Mouse (Mus musculus) neural tube, embryonic 15.5 days (tissue): ENCODE results near the gene Zfx. TPM values are rescaled to one million over a fixed set of nuclear protein-coding genes. Genes with fewer than 3 reads are reported as not detected.

Source experiments
- ATAC-seq: fragments of 200-750 bp; cut with Nextera tagmentation; 2 replicates; pipeline ENCODE4 v1.8.0; 2017; ENCODE audit warnings: mild to moderate bottlenecking, moderate TSS enrichment, moderate library complexity; ENCODE audit not compliant: low FRiP score
- H3K27ac ChIP-seq: fragments of 300-500 bp; sonication (generic); replicated peaks from 2 replicates; pipeline ENCODE4 v1.5.1; 2015; ENCODE audit warnings: mild to moderate bottlenecking, inconsistent platforms
- H3K27me3 ChIP-seq: fragments of 300-500 bp; sonication (generic); replicated peaks from 2 replicates; pipeline ENCODE4 v1.6.1; 2015; ENCODE audit warnings: inconsistent platforms
- H3K36me3 ChIP-seq: fragments of 300-500 bp; sonication (generic); 2 replicates; pipeline ENCODE4 v1.6.1; 2015; ENCODE audit warnings: inconsistent platforms
- H3K4me1 ChIP-seq: fragments of 300-500 bp; sonication (generic); 2 replicates; pipeline ENCODE4 v1.6.1; 2015; ENCODE audit warnings: inconsistent platforms
- H3K4me2 ChIP-seq: fragments of 300-500 bp; sonication (generic); 2 replicates; pipeline ENCODE4 v1.6.1; 2015; ENCODE audit warnings: inconsistent platforms, mild to moderate bottlenecking, moderate library complexity
- H3K4me3 ChIP-seq: fragments of 300-500 bp; sonication (generic); replicated peaks from 2 replicates; pipeline ENCODE4 v1.5.1; 2015; ENCODE audit warnings: mild to moderate bottlenecking, inconsistent platforms
- H3K9ac ChIP-seq: fragments of 300-500 bp; sonication (generic); replicated peaks from 2 replicates; pipeline ENCODE4 v1.6.1; 2015; ENCODE audit warnings: mild to moderate bottlenecking, inconsistent platforms
- H3K9me3 ChIP-seq: fragments of 300-500 bp; sonication (generic); replicated peaks from 2 replicates; pipeline ENCODE4 v1.6.1; 2016; ENCODE audit warnings: inconsistent platforms
- WGBS: fragments of 180-500 bp; shearing (Covaris S2); methylation state at CpG from one replicate; pipeline ENCODE4 v1.1.7; 2015; ENCODE audit warnings: mixed read lengths; 5-methylcytosine and 5-hydroxymethylcytosine counted together
- polyA plus RNA-seq: library from polyadenylated mRNA; unstranded; fragments of >200 nt; fragmentation: Nextera tagmentation; extraction: Ambion mirVana; gene quantifications from 2 replicates; pipeline ENCODE4 v1.2.1, GENCODE M21; 2015

Gene Zfx
- 16.6 and 20.8 TPM in 2 replicates for polyA plus RNA-seq

- Histone ChIP-seq H3K27me3 (peaks cover 27% of the 10 kb centered on the region), H3K9me3 (no peaks in the 10 kb centered on the region), H3K4me3 (peak within 1 kb of the TSS; percentile 55), H3K4me1 (peaks cover 4% of the 10 kb centered on the region), H3K27ac (peak within 1 kb of the TSS; percentile 97), H3K4me2 (peak within 1 kb of the TSS; percentile 64), H3K36me3 (no peaks in the 10 kb centered on the region), H3K9ac (peak within 1 kb of the TSS; percentile 77)
- 21% methylated on average over 41 of the region's 82 CpGs for WGBS
- ATAC-seq: peak; percentile 83
Observed at GRCm38 (mm10) chrX:94123059-94123839, at the start of gene Zfx. TSS of gene Zfx (minus strand) at chrX:94123702.

GRCm38 (mm10) chrX:94169348-94169747, 45.8 kb upstream of the Zfx start:
- no peak overlapping the region for H3K4me3 ChIP-seq
- no peaks in the 10 kb centered on the region for H3K4me1 ChIP-seq
- no peak overlapping the region for H3K27ac ChIP-seq
- peaks cover 47% of the 10 kb centered on the region for H3K27me3 ChIP-seq
- no peak for ATAC-seq
- H3K9me3 ChIP-seq: no peaks in the 10 kb centered on the region
- H3K4me2 ChIP-seq: no peak overlapping the region
- H3K9ac ChIP-seq: no peak overlapping the region
- no peaks in the 10 kb centered on the region for H3K36me3 ChIP-seq
- 88% methylated on average over 6 of the region's 6 CpGs for WGBS

GRCm38 (mm10) chrX:94152251-94152830, 28.8 kb upstream of the Zfx start:
- peaks cover 51% of the 10 kb centered on the region for H3K27me3 ChIP-seq
- no peak for ATAC-seq

GRCm38 (mm10) chrX:94150471-94150870, 27.0 kb upstream of the Zfx start:
- no peak overlapping the region for H3K4me2 ChIP-seq
- H3K9me3 ChIP-seq: no peaks in the 10 kb centered on the region
- no peak overlapping the region for H3K4me3 ChIP-seq
- no peaks in the 10 kb centered on the region for H3K4me1 ChIP-seq
- no peak overlapping the region for H3K27ac ChIP-seq
- no peak for ATAC-seq
- peaks cover 63% of the 10 kb centered on the region for H3K27me3 ChIP-seq
- H3K9ac ChIP-seq: no peak overlapping the region
- 81% methylated on average over 19 of the region's 19 CpGs for WGBS
- no peaks in the 10 kb centered on the region for H3K36me3 ChIP-seq

More at GRCm38 (mm10) chrX:94152251-94152830, 28.8 kb upstream of the Zfx start:
- Histone ChIP-seq H3K9me3 (no peaks in the 10 kb centered on the region), H3K36me3 (no peaks in the 10 kb centered on the region), H3K27ac (no peak overlapping the region), H3K9ac (no peak overlapping the region), H3K4me2 (no peak overlapping the region), H3K4me3 (no peak overlapping the region), H3K4me1 (no peaks in the 10 kb centered on the region)
- WGBS: 31% methylated on average over 11 of the region's 11 CpGs

GRCm38 (mm10) chrX:94142004-94142771, 18.7 kb upstream of the Zfx start:
- Histone ChIP-seq H3K4me1 (no peaks in the 10 kb centered on the region), H3K9me3 (no peaks in the 10 kb centered on the region), H3K36me3 (no peaks in the 10 kb centered on the region), H3K27ac (no peak overlapping the region), H3K27me3 (peaks cover 59% of the 10 kb centered on the region), H3K9ac (no peak overlapping the region), H3K4me3 (no peak overlapping the region), H3K4me2 (no peak overlapping the region)
- 75% methylated on average over 7 of the region's 7 CpGs for WGBS
- no peak for ATAC-seq

- H3K4me2 ChIP-seq: no peak overlapping the region
- H3K4me1 ChIP-seq: no peaks in the 10 kb centered on the region
- H3K9ac ChIP-seq: no peak overlapping the region
- peaks cover 52% of the 10 kb centered on the region for H3K27me3 ChIP-seq
- H3K4me3 ChIP-seq: no peak overlapping the region
- 81% methylated on average over 1 of the region's 1 CpGs for WGBS
- ATAC-seq: no peak
- no peaks in the 10 kb centered on the region for H3K9me3 ChIP-seq
- H3K27ac ChIP-seq: no peak overlapping the region
- H3K36me3 ChIP-seq: no peaks in the 10 kb centered on the region
Observed at GRCm38 (mm10) chrX:94140080-94140479, 16.6 kb upstream of the Zfx start.

GRCm38 (mm10) chrX:94138256-94138655, 14.8 kb upstream of the Zfx start:
- Histone ChIP-seq H3K27me3 (peaks cover 55% of the 10 kb centered on the region), H3K9me3 (no peaks in the 10 kb centered on the region), H3K27ac (no peak overlapping the region), H3K4me3 (no peak overlapping the region), H3K36me3 (no peaks in the 10 kb centered on the region), H3K4me2 (no peak overlapping the region), H3K4me1 (no peaks in the 10 kb centered on the region), H3K9ac (no peak overlapping the region)
- ATAC-seq: no peak
- 88% methylated on average over 1 of the region's 1 CpGs for WGBS

GRCm38 (mm10) chrX:94135084-94135483, 11.6 kb upstream of the Zfx start:
- Histone ChIP-seq H3K4me1 (no peaks in the 10 kb centered on the region), H3K27me3 (peaks cover 58% of the 10 kb centered on the region), H3K36me3 (no peaks in the 10 kb centered on the region), H3K4me3 (no peak overlapping the region), H3K27ac (no peak overlapping the region), H3K4me2 (no peak overlapping the region), H3K9me3 (no peaks in the 10 kb centered on the region), H3K9ac (no peak overlapping the region)
- WGBS: 69% methylated on average over 4 of the region's 4 CpGs
- ATAC-seq: no peak

- no peak overlapping the region for H3K27ac ChIP-seq
- H3K27me3 ChIP-seq: peaks cover 57% of the 10 kb centered on the region
- no peak overlapping the region for H3K4me3 ChIP-seq
- no peaks in the 10 kb centered on the region for H3K4me1 ChIP-seq
- no peaks in the 10 kb centered on the region for H3K9me3 ChIP-seq
- no peak overlapping the region for H3K9ac ChIP-seq
- no peak for ATAC-seq
- H3K4me2 ChIP-seq: no peak overlapping the region
- H3K36me3 ChIP-seq: no peaks in the 10 kb centered on the region
- 38% methylated on average over 3 of the region's 3 CpGs for WGBS
Observed at GRCm38 (mm10) chrX:94133551-94133950, 10.0 kb upstream of the Zfx start.

- 81% methylated on average over 3 of the region's 3 CpGs for WGBS
Observed at GRCm38 (mm10) chrX:94132239-94132638, 8.7 kb upstream of the Zfx start.

GRCm38 (mm10) chrX:94129712-94130111, 6.2 kb upstream of the Zfx start:
- Histone ChIP-seq H3K4me1 (no peaks in the 10 kb centered on the region), H3K4me3 (no peak overlapping the region), H3K4me2 (no peak overlapping the region), H3K27me3 (peaks cover 53% of the 10 kb centered on the region), H3K36me3 (no peaks in the 10 kb centered on the region), H3K9ac (no peak overlapping the region), H3K9me3 (no peaks in the 10 kb centered on the region), H3K27ac (no peak overlapping the region)
- 79% methylated on average over 4 of the region's 4 CpGs for WGBS
- no peak for ATAC-seq

More at GRCm38 (mm10) chrX:94132239-94132638, 8.7 kb upstream of the Zfx start:
- Histone ChIP-seq H3K4me2 (no peak overlapping the region), H3K27ac (no peak overlapping the region), H3K9me3 (no peaks in the 10 kb centered on the region), H3K36me3 (no peaks in the 10 kb centered on the region), H3K4me1 (no peaks in the 10 kb centered on the region), H3K4me3 (no peak overlapping the region), H3K27me3 (peaks cover 54% of the 10 kb centered on the region), H3K9ac (no peak overlapping the region)
- no peak for ATAC-seq
